Mouse (Mus musculus): ENCODE results near the gene Rnf41. TPM values are rescaled to one million over a fixed set of nuclear protein-coding genes. Genes with fewer than 3 reads are reported as not detected.
A peak's percentile ranks its signal among the peaks of the same experiment; 100 is the strongest.

Rnf41 gene
- polyA plus RNA-seq, 1 experiment from 2014 or later: 35.2 TPM

DNA sequence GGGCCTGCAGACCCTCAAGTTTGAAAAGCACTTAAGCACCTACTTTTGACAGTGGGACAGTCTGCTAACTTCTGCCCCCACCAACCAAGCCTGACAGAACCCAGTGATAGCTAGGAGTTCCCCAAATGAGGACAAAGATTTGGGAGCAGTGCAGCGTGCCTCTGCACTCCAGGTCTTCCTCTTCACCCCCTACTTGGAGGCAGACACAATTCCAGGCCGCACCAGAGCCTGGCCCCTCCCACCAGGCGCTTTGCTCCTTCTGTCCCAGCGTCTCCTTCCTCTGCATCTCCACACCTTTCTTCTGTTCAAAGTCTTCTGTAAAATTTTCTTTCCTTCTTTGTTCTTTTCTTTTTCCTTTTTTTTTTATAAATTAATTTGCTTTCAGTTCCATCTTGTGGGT lies 78.3 kb downstream of the Rnf41 start:
- peaks cover 16% of the 10 kb centered on the region for H3K4me1 ChIP-seq (ENCODE audit: control insufficient read depth, insufficient read depth, low read length)
- H3K27me3 ChIP-seq (replicated peaks; ENCODE audit: control insufficient read depth, insufficient read depth, low read length): no peaks in the 10 kb centered on the region
- no peak overlapping the region for H3K4me2 ChIP-seq (ENCODE audit: low read depth, low read length)
- no peak overlapping the region for H3K9ac ChIP-seq (ENCODE audit: low read depth, low read length)
- no peaks in the 10 kb centered on the region for H3K9me3 ChIP-seq (ENCODE audit: control insufficient read depth, low read length)
- no peak for DNase-seq (ENCODE audit: low spot score)
- H3K36me3 ChIP-seq (ENCODE audit: control insufficient read depth, insufficient read depth, low read length): peaks cover 69% of the 10 kb centered on the region
- WGBS: 53% methylated on average over 4 of the region's 4 CpGs
- no peak overlapping the region for H3K4me3 ChIP-seq (ENCODE audit: low read depth, low read length)
- ATAC-seq (ENCODE audit: low read depth): no peak
- H3K27ac ChIP-seq (replicated peaks; ENCODE audit: low read depth, low read length): 0 out of 2 replicates have a peak overlapping the region, but pooled peaks have one; percentile 19

DNA sequence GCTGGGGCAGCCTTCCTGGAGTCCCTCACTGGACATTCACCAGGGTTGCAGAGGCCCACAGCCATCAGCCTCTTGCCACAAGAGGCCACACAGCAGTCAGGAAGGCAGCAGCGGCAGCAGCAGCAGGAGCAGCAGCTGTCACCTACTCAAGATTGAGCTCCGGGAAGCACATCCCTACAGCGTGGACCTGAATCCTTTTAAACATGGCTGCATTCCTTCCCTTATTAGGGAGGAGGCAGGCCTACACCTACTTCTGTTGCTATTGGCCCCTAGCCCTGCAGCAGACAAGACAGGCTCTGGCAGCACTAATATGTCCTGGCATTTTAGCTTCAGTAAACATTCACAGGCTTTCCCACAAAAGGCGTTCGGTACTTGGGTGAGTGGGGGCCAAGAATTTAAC lies 78.8 kb downstream of the Rnf41 start:
- H3K27ac ChIP-seq (replicated peaks; ENCODE audit: low read depth, low read length): 0 out of 2 replicates have a peak overlapping the region, but pooled peaks have one; percentile 19
- peaks cover 21% of the 10 kb centered on the region for H3K4me1 ChIP-seq (ENCODE audit: control insufficient read depth, insufficient read depth, low read length)
- WGBS: 60% methylated on average over 5 of the region's 5 CpGs
- no peak overlapping the region for H3K4me3 ChIP-seq (ENCODE audit: low read depth, low read length)
- peak; percentile 60 for DNase-seq (ENCODE audit: low spot score)
- no peaks in the 10 kb centered on the region for H3K27me3 ChIP-seq (replicated peaks; ENCODE audit: control insufficient read depth, insufficient read depth, low read length)
- no peaks in the 10 kb centered on the region for H3K9me3 ChIP-seq (ENCODE audit: control insufficient read depth, low read length)
- H3K36me3 ChIP-seq (ENCODE audit: control insufficient read depth, insufficient read depth, low read length): peaks cover 65% of the 10 kb centered on the region
- H3K4me2 ChIP-seq (ENCODE audit: low read depth, low read length): no peak overlapping the region
- no peak for ATAC-seq (ENCODE audit: low read depth)
- no peak overlapping the region for H3K9ac ChIP-seq (ENCODE audit: low read depth, low read length)

DNA sequence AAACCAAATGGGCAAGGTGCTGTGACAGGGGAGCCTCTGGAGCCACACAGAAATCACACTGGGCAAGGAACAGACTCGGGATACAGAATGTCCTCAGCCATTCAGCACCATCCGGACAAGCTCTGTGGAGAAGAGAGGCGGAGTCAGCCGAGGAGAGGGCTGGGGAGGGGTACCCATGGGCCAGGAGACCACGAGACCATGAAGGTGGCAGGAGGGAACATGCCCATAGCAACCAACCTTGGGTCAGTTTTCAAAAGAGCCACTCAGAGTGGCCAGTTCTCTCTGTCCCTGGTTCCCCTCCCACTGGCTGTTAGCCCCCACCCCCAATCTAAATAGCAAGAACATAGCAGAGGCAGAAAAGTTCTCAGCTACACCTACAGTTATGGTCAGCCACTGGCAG lies 79.5 kb downstream of the Rnf41 start:
- DNase-seq (ENCODE audit: low spot score) (no peak), ATAC-seq (ENCODE audit: low read depth) (no peak)
- Histone ChIP-seq H3K36me3 (ENCODE audit: control insufficient read depth, insufficient read depth, low read length) (peaks cover 58% of the 10 kb centered on the region), H3K4me2 (ENCODE audit: low read depth, low read length) (peak overlapping the region; percentile 90; the same call in 1 of the 2 replicates), H3K4me1 (ENCODE audit: control insufficient read depth, insufficient read depth, low read length) (peaks cover 23% of the 10 kb centered on the region), H3K4me3 (ENCODE audit: low read depth, low read length) (no peak overlapping the region), H3K9me3 (ENCODE audit: control insufficient read depth, low read length) (no peaks in the 10 kb centered on the region), H3K27me3 (replicated peaks; ENCODE audit: control insufficient read depth, insufficient read depth, low read length) (no peaks in the 10 kb centered on the region), H3K27ac (replicated peaks; ENCODE audit: low read depth, low read length) (peak overlapping the region; percentile 52; the same call in 1 of the 2 replicates), H3K9ac (ENCODE audit: low read depth, low read length) (no peak overlapping the region)
- whole genome bisulfite sequencing: 69% methylated on average over 4 of the region's 5 CpGs

Small RNA genes within 50 kb of the gene (microRNA-seq; reads per million reads assigned to microRNA genes)
- gene Gm25361 (ENCODE audit: borderline number of aligned reads): not detected
- not detected for gene Gm26308 (ENCODE audit: borderline number of aligned reads)
- gene Mir6914 (ENCODE audit: borderline number of aligned reads): not detected
- 0.50 reads per million for gene Mir6915 (ENCODE audit: borderline number of aligned reads)
- gene Mir8105 (ENCODE audit: borderline number of aligned reads): 0.66 reads per million

Other genes starting within 250 kb of the Rnf41 start
- gene Rbms2, start 231.4 kb upstream of the Rnf41 start, polyA plus RNA-seq (2014; fragmentation: Nextera tagmentation; extraction: Ambion mirVana): 31.3 and 32.4 TPM in 2 replicates
- gene Gls2, start 217.2 kb upstream of the Rnf41 start, polyA plus RNA-seq (2014; fragmentation: Nextera tagmentation; extraction: Ambion mirVana): 1.1 and 2.6 TPM in 2 replicates
- gene Spryd4, start 199.8 kb upstream of the Rnf41 start, polyA plus RNA-seq (2014; fragmentation: Nextera tagmentation; extraction: Ambion mirVana): 30.8 and 35.8 TPM in 2 replicates
- 0.15 and 0.35 TPM in 2 replicates for gene Mip, start 185.8 kb upstream of the Rnf41 start, polyA plus RNA-seq (2014; fragmentation: Nextera tagmentation; extraction: Ambion mirVana)
- 35.4 and 53.3 TPM in 2 replicates for gene Timeless, start 179.6 kb upstream of the Rnf41 start, polyA plus RNA-seq (2014; fragmentation: Nextera tagmentation; extraction: Ambion mirVana)
- 0.24 and 0.30 TPM in 2 replicates for gene Apon, start 157.6 kb upstream of the Rnf41 start, polyA plus RNA-seq (2014; fragmentation: Nextera tagmentation; extraction: Ambion mirVana)
- not detected in 2 replicates for gene Apof, start 143.0 kb upstream of the Rnf41 start, polyA plus RNA-seq (2014; fragmentation: Nextera tagmentation; extraction: Ambion mirVana)
- 13.4 and 13.5 TPM in 2 replicates for gene Stat2, start 141.1 kb upstream of the Rnf41 start, polyA plus RNA-seq (2014; fragmentation: Nextera tagmentation; extraction: Ambion mirVana)
- gene Il23a, start 112.9 kb upstream of the Rnf41 start, polyA plus RNA-seq (2014; fragmentation: Nextera tagmentation; extraction: Ambion mirVana): 0.20 and 0.29 TPM in 2 replicates
- 23.6 and 23.8 TPM in 2 replicates for gene Pan2, start 108.3 kb upstream of the Rnf41 start, polyA plus RNA-seq (2014; fragmentation: Nextera tagmentation; extraction: Ambion mirVana)
- 350 and 364 TPM in 2 replicates for gene Cnpy2, start 89.2 kb upstream of the Rnf41 start, polyA plus RNA-seq (2014; fragmentation: Nextera tagmentation; extraction: Ambion mirVana)
- gene Cs, start 73.9 kb upstream of the Rnf41 start, polyA plus RNA-seq (2014; fragmentation: Nextera tagmentation; extraction: Ambion mirVana): 199 and 201 TPM in 2 replicates
- gene Coq10a, start 42.7 kb upstream of the Rnf41 start, polyA plus RNA-seq (2014; fragmentation: Nextera tagmentation; extraction: Ambion mirVana): 15.6 and 16.8 TPM in 2 replicates
- 11.9 and 12.7 TPM in 2 replicates for gene Ankrd52, start 34.5 kb upstream of the Rnf41 start, polyA plus RNA-seq (2014; fragmentation: Nextera tagmentation; extraction: Ambion mirVana)
- 0.11 and 0.13 TPM in 2 replicates for gene Slc39a5, start 10.4 kb upstream of the Rnf41 start, polyA plus RNA-seq (2014; fragmentation: Nextera tagmentation; extraction: Ambion mirVana)
- 61.9 and 63.3 TPM in 2 replicates for gene Nabp2, start 165 bp upstream of the Rnf41 start, polyA plus RNA-seq (2014; fragmentation: Nextera tagmentation; extraction: Ambion mirVana)
- gene Smarcc2, start 47.6 kb downstream of the Rnf41 start, polyA plus RNA-seq (2014; fragmentation: Nextera tagmentation; extraction: Ambion mirVana): 84.1 and 91.4 TPM in 2 replicates
- 1,095 and 1,174 TPM in 2 replicates for gene Myl6, start 82.5 kb downstream of the Rnf41 start, polyA plus RNA-seq (2014; fragmentation: Nextera tagmentation; extraction: Ambion mirVana)
- gene Myl6b, start 87.0 kb downstream of the Rnf41 start, polyA plus RNA-seq (2014; fragmentation: Nextera tagmentation; extraction: Ambion mirVana): 5.6 and 6.8 TPM in 2 replicates
- 44.2 and 46.8 TPM in 2 replicates for gene Esyt1, start 114.2 kb downstream of the Rnf41 start, polyA plus RNA-seq (2014; fragmentation: Nextera tagmentation; extraction: Ambion mirVana)
- gene Zc3h10, start 136.1 kb downstream of the Rnf41 start, polyA plus RNA-seq (2014; fragmentation: Nextera tagmentation; extraction: Ambion mirVana): 11.4 and 12.5 TPM in 2 replicates
- 4,564 and 5,119 TPM in 2 replicates for gene Rpl41, start 137.6 kb downstream of the Rnf41 start, polyA plus RNA-seq (2014; fragmentation: Nextera tagmentation; extraction: Ambion mirVana)
- 187 and 202 TPM in 2 replicates for gene Pa2g4, start 154.3 kb downstream of the Rnf41 start, polyA plus RNA-seq (2014; fragmentation: Nextera tagmentation; extraction: Ambion mirVana)
- 22.5 and 22.7 TPM in 2 replicates for gene Erbb3, start 178.0 kb downstream of the Rnf41 start, polyA plus RNA-seq (2014; fragmentation: Nextera tagmentation; extraction: Ambion mirVana)
- gene Rps26, start 215.1 kb downstream of the Rnf41 start, polyA plus RNA-seq (2014; fragmentation: Nextera tagmentation; extraction: Ambion mirVana): 1,114 and 1,162 TPM in 2 replicates
- 2.2 and 4.0 TPM in 2 replicates for gene Ikzf4, start 234.3 kb downstream of the Rnf41 start, polyA plus RNA-seq (2014; fragmentation: Nextera tagmentation; extraction: Ambion mirVana)

All from embryonic facial prominence, embryonic 14.5 days (tissue).